Mouse (Mus musculus): Measurements from ENCODE around the gene Lmo3.

DNA sequence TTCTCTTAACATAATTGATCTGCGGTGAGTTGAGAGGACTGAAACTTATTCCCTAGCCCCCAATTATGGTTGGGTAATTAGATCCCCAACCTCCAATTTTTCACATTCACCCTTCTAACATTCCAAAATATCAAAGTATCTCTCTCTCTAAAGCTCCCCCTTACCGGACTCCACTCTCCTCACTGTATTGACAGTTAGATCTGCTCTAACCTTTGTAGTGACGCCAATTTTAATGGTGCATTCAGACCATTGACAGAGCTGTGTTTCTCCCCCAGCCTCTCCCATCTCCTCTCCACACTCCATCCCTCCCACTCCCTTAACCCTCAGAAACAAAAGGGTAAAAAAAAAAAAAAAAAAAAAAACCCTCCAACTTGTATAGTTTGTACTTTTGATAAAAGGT lies 154.9 kb downstream of the Lmo3 start:
- TF ChIP-seq CTCF (IDR thresholded peaks at IDR 0.05; ENCODE audit: low read depth): no peak
- no peak for TF ChIP-seq EP300 (IDR thresholded peaks at IDR 0.05; ENCODE audit: low read depth)
